In the genomic region with DNA sequence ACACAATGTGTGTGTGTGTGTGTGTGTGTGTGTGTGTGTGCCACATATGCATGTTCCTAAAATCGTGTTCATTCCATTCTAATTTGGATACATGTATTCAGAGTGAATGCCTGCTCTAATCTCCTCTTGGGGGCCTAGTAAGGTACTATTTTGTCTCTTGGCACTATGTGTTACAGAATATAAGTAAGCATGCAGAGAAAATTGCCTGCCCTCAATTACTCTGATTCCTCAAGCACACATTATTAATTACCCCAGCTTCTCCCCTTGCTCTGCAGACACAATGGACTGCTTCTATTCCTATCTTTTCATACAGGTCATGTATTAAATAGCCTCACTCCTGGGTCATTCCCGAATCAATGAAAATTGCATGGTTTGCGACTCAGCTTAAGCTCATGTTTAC, we compare ENCODE assay signal across 22 mouse cellular contexts.
DNase-seq lines count a peak whose midpoint lies in the region; ATAC-seq lines count a peak whose summit lies in the region.
"Had no signal": no experiment of that assay in that cellular context is flagged by ENCODE, and none has a peak within 500 bp of the region (broad histone marks: within the 10 kb centered on the region; RNA-seq: fewer than 3 reads in every experiment).

No protein-coding gene starts in this region.

- H3K4me2 ChIP-seq in midbrain, embryonic 11.5 days = no peak overlapping the region
- no peak overlapping the region for H3K4me2 ChIP-seq in midbrain, embryonic 14.5 days (ENCODE audit: low read length)
- H3K4me2 ChIP-seq: heart, embryonic 11.5 days had no signal

- DNase-seq in embryo, embryonic 11 days = peak; percentile 3
- DNase-seq in embryo, embryonic 10.5 days (ENCODE audit: low spot score) = no peak
- peak; percentile 82 for DNase-seq in midbrain, embryonic 11.5 days (ENCODE audit: low spot score, missing footprints)
- no peak for DNase-seq in midbrain, embryonic 10.5 days (ENCODE audit: low spot score)
- peak; percentile 49 for DNase-seq in midbrain, embryonic 14.5 days
- no peak for DNase-seq in kidney, postnatal 14 days
- no peak for DNase-seq in gastrocnemius, adult 8-10 months (ENCODE audit: low spot score in 2 of 2)
- DNase-seq: adrenal gland, postnatal 10 days; cerebellum, postnatal 10 days; heart, postnatal 10 days; kidney, adult 18-20 months; left cerebral cortex, postnatal 4 days; liver; lung, postnatal 10 days; thymus, postnatal 14 days had no signal

- ATAC-seq in midbrain, embryonic 11.5 days (ENCODE audit: low FRiP score) = peak; percentile 59; the same call in 1 of the 2 replicates
- peak; percentile 66; the same call in 1 of the 2 replicates for ATAC-seq in midbrain, embryonic 14.5 days (ENCODE audit: low FRiP score, low TSS enrichment)
- no peak for ATAC-seq in megakaryocyte progenitor cell, adult 5-6 weeks (replicated peaks; ENCODE audit: poor library complexity)
- ATAC-seq: activated CD4-positive, CD25-positive, alpha-beta regulatory T cell, adult 4 months had no signal

- no peaks in the 10 kb centered on the region for H3K36me3 ChIP-seq in midbrain, embryonic 11.5 days (ENCODE audit: control insufficient read depth, insufficient read depth, low read length)
- no peaks in the 10 kb centered on the region for H3K36me3 ChIP-seq in midbrain, embryonic 10.5 days
- H3K36me3 ChIP-seq in midbrain, embryonic 14.5 days (ENCODE audit: control insufficient read depth, insufficient read depth, low read length) = no peaks in the 10 kb centered on the region

- no peak overlapping the region for H3K27ac ChIP-seq in midbrain, embryonic 11.5 days (ENCODE audit: low read depth, low read length)
- no peak overlapping the region for H3K27ac ChIP-seq in midbrain, embryonic 10.5 days (replicated peaks)
- H3K27ac ChIP-seq in midbrain, embryonic 14.5 days (replicated peaks; ENCODE audit: low read depth, low read length) = 0 out of 2 replicates have a peak overlapping the region, but pooled peaks have one; percentile 33
- H3K27ac ChIP-seq: kidney, postnatal 0 days; left cerebral cortex, adult 2 months had no signal

- H3K9me3 ChIP-seq in midbrain, embryonic 11.5 days (ENCODE audit: control insufficient read depth, low read length) = no peaks in the 10 kb centered on the region
- H3K9me3 ChIP-seq in midbrain, embryonic 10.5 days (replicated peaks) = no peaks in the 10 kb centered on the region
- no peaks in the 10 kb centered on the region for H3K9me3 ChIP-seq in midbrain, embryonic 14.5 days (ENCODE audit: control insufficient read depth, low read length)
- H3K9me3 ChIP-seq: megakaryocyte, embryonic 14.5 days had no signal

- no peak overlapping the region for H3K4me3 ChIP-seq in midbrain, embryonic 11.5 days (ENCODE audit: low read depth, low read length)
- H3K4me3 ChIP-seq in midbrain, embryonic 10.5 days = no peak overlapping the region
- H3K4me3 ChIP-seq in midbrain, embryonic 14.5 days (replicated peaks; ENCODE audit: low read depth, low read length) = no peak overlapping the region
- H3K4me3 ChIP-seq: left cerebral cortex, adult 2 months; megakaryocyte, embryonic 14.5 days; myocyte had no signal

- H3K27me3 ChIP-seq in midbrain, embryonic 11.5 days (ENCODE audit: control insufficient read depth, insufficient read depth, low read length) = no peaks in the 10 kb centered on the region
- no peaks in the 10 kb centered on the region for H3K27me3 ChIP-seq in midbrain, embryonic 10.5 days (ENCODE audit: low read depth, poor library complexity, severe bottlenecking)
- no peaks in the 10 kb centered on the region for H3K27me3 ChIP-seq in midbrain, embryonic 14.5 days (ENCODE audit: control insufficient read depth, insufficient read depth, low read length)
- H3K27me3 ChIP-seq: megakaryocyte, embryonic 14.5 days had no signal

- 53% methylated on average over 3 of the region's 3 CpGs for WGBS in midbrain, embryonic 11.5 days
- 72% methylated on average over 3 of the region's 3 CpGs for WGBS in midbrain, embryonic 10.5 days
- 33% methylated on average over 3 of the region's 3 CpGs for WGBS in midbrain, embryonic 14.5 days

- no peak overlapping the region for H3K9ac ChIP-seq in midbrain, embryonic 11.5 days (ENCODE audit: low read length)
- H3K9ac ChIP-seq in midbrain, embryonic 14.5 days (replicated peaks; ENCODE audit: low read length) = no peak overlapping the region

- H3K4me1 ChIP-seq in midbrain, embryonic 11.5 days (ENCODE audit: control insufficient read depth, insufficient read depth, low read length) = no peaks in the 10 kb centered on the region
- H3K4me1 ChIP-seq in midbrain, embryonic 10.5 days = 0 out of 2 replicates have a peak, but pooled peaks cover 3% of the 10 kb centered on the region
- H3K4me1 ChIP-seq in midbrain, embryonic 14.5 days (ENCODE audit: control insufficient read depth, insufficient read depth, low read length) = 0 out of 2 replicates have a peak, but pooled peaks cover 5% of the 10 kb centered on the region
- H3K4me1 ChIP-seq: megakaryocyte, embryonic 14.5 days had no signal

Comparison
In these comparisons a context has a peak if more than half of its experiments do, and no peak if none do; other contexts are left out.
1. DNase-seq: peak in embryo, embryonic 11 days (single experiment), midbrain, embryonic 11.5 days (single experiment) and midbrain, embryonic 14.5 days (single experiment); none in embryo, embryonic 10.5 days (single experiment), midbrain, embryonic 10.5 days (single experiment), kidney, postnatal 14 days (single experiment) and gastrocnemius, adult 8-10 months (0 of 2).